Mouse (Mus musculus): ENCODE data around the gene Iqgap2. TPM values are rescaled to one million over a fixed set of nuclear protein-coding genes. Genes with fewer than 3 reads are reported as not detected.

Iqgap2 gene
- total RNA-seq, 2 experiments from 2014 or later = 16.9 to 41.5 TPM

DNA sequence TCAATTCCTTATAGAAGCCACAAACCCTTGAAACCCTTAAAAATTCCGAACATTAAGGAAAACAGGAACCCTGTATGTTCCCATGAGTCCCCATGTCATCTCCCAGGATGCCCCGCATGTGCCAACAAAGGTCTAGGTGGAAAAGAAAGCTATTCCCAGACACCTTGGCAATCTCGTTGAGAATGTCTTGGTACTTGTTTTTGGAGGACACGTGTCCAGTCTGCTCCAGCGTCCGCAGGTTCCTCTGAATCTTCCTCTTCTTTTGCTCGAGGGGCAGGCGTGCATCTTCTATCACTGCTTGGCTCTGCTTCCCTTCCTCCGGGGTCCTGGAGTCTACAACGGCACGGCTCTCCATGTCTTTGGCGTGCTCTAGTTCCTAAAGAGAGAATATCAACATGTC is 256.4 kb downstream of the Iqgap2 start:
- ATAC-seq (replicated peaks; ENCODE audit: low FRiP score, poor library complexity, severe bottlenecking) = no peak

DNA sequence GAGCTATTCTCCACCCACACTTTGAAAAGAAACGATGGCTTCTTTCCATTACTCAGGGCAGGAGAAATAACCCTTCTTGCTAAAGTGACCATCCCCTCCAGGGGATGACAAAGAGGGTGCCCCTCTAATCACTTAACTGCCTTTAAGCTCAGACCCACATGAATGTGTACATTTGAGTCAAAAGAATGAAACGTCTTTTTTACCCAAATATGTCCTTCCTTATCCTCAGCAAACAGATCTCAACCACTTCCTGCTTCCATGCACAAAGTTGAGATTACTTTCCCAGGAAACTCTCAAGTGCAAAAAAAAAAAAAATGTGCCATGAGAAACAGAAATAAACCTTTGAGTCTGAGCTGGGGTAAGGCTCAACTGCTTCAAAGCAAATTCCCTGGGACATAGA is 257.3 kb downstream of the Iqgap2 start:
- no peak for ATAC-seq (replicated peaks; ENCODE audit: low FRiP score, poor library complexity, severe bottlenecking)

GRCm38 (mm10) chr13:95633384-95633783 is 258.3 kb downstream of the Iqgap2 start:
- ATAC-seq (replicated peaks; ENCODE audit: low FRiP score, poor library complexity, severe bottlenecking) = no peak

DNA sequence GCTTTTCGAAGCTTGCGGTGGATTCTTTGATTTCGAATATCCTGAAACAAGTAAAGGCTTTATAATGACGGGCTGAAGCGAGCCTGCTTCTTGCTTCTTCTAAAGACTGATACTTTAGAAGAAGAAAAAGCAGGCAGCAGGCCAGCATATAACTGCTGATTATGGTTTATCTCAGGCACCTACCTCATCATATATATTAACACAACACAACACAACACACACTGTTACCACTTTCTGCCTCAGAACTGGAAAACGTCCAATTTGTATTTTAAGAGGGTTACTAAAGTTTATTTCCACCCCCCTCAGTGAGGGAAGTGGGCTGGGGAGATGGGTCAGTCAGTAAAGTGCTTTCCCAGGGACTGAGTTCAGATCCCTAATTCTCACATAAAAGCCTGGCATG is 259.6 kb downstream of the Iqgap2 start:
- no peak for ATAC-seq (replicated peaks; ENCODE audit: low FRiP score, poor library complexity, severe bottlenecking)

DNA sequence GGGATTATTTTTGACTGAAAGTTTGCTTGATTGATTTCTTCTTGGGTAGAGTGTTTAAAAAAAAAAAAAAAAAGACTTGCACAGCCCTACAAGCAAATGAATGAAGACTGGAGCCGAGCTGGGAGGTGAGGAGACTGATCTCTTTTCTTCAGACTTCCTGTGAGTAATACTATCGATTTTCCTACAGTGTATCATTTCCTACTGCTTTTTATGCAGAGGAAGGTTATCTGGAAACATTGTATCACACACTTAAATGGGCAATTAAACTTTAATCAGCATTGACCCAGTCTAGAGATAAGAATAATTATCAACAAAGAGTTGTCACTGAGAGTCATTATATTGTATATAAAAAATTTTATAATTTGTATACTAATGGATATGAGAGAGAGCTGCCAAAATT is 261.0 kb downstream of the Iqgap2 start:
- no peak for ATAC-seq (replicated peaks; ENCODE audit: low FRiP score, poor library complexity, severe bottlenecking)

GRCm38 (mm10) chr13:95629751-95630150 is 262.0 kb downstream of the Iqgap2 start:
- no peak for ATAC-seq (replicated peaks; ENCODE audit: low FRiP score, poor library complexity, severe bottlenecking)

- no peak for ATAC-seq (replicated peaks; ENCODE audit: low FRiP score, poor library complexity, severe bottlenecking)
Measured at GRCm38 (mm10) chr13:95626696-95627095, 265.0 kb downstream of the Iqgap2 start.

DNA sequence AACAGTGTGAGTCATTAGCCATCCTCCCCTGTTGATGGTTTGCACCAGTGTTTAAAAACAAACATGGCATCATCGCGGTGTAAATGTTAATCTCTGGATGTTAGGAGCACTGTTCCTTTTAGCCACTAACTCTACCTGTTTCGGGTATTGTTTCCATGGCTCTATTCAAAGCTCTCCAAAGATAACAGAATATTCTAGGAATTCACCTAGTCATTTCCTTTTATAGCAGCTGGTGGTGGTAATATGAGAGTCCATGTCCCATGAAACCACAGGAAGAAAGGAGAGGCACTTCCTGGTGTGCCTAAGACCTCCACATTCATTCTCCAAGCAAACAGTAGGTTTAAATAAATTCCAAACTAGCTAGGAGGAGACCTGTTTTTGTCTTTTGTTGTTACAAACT is 268.7 kb downstream of the Iqgap2 start:
- ATAC-seq (replicated peaks; ENCODE audit: low FRiP score, poor library complexity, severe bottlenecking) = no peak

DNA sequence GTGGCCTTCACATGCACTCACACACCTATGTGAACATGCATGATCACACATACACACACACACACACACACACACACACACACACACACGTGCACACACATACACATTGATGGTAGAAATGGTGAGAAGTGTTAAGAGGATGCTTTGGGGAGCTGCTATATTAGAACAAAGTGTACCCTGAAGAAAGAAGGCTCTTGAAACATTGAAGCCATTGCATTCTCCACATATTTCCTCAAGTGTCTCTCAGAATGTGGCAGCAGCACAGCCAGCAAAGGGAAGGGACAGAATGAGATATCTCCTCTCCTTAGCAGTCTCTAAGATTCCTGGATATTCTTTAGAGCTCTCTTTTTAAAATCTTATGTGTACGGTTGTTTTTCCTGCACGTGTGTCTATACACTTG is 270.2 kb downstream of the Iqgap2 start:
- no peak for ATAC-seq (replicated peaks; ENCODE audit: low FRiP score, poor library complexity, severe bottlenecking)

- ATAC-seq (replicated peaks; ENCODE audit: low FRiP score, poor library complexity, severe bottlenecking) = no peak
Measured at GRCm38 (mm10) chr13:95618859-95619258, 272.9 kb downstream of the Iqgap2 start.

DNA sequence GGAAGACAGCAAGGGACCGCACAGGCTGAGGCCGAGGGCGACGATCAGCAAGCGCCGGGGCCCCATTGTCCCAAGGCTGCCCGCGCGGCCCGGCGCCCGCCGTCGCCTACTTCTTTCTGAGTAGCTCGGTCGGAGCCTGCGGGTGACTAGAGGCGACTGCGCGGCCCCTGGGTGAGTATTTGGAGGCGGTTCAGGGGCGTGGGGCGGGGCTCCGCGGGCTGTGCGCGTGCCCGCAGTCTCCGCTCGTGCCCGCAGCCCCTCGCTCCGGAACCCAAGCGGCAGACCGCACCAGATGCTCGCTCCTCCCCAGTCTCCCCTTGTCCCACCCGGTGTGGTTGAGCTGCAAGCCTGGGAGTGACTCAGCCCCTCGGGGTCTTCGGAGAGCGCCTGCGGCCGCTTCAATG is 273.4 kb downstream of the Iqgap2 start, which contains the start of gene F2r:
Gene F2r (minus strand): TSS at position 179 of the 404 bp plus-strand sequence.
- ATAC-seq (replicated peaks; ENCODE audit: low FRiP score, poor library complexity, severe bottlenecking) = peak; percentile 64

DNA sequence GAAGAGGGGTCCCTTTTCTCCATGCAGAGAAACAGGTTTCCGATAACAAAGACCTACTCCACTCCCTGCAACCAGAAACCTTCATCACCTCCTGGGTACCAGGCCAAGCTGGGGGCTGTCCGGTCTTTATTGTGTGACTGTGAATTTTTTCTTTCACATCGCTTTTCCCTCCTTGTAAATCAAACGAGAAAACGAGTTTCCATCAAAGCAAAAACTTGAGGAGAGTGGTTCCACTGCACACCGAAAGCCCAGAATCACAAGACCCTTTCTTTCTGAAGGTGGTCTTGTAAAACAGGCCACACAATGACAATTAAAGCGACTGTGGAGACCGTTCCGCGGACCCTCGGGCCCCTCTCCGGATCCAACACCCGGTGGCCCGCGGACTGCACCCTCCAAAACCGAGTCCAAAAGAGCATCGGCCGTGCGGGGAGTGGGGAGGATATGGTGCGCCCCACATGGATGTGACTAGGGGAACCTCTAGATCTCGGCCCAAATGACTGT is 274.0 kb downstream of the Iqgap2 start:
- ATAC-seq (replicated peaks; ENCODE audit: low FRiP score, poor library complexity, severe bottlenecking) = no peak

DNA sequence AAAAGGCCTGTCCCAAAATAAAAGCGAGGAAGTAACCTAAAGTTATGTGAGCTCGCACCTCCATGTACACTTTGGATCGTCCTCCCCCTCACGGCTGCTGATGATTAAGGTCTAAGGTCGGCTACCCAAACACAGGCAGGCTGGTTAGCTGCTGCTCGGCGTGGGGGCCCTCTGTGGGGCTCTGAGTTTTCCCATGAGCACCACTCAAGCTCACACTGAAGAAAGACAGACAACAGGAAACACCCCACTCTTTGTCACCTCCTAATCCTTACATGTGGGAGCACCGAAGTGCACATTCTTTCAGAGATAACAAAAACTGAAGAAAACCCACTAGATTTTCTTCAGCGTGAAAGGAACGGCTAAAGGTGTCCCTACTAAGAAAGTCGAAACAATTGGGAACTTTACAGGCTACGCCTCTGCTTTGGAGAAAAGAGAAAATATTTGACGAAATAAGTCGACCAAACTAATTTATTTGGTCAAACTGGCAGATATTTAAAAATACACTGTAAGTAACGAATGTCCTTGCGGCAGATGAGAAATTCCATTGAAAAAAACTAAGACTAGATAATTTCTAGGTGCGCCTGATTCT is 274.5 kb downstream of the Iqgap2 start:
- ATAC-seq (replicated peaks; ENCODE audit: low FRiP score, poor library complexity, severe bottlenecking) = no peak

GRCm38 (mm10) chr13:95616512-95616911 is 275.2 kb downstream of the Iqgap2 start:
- ATAC-seq (replicated peaks; ENCODE audit: low FRiP score, poor library complexity, severe bottlenecking) = peak; percentile 55; the same call in 1 of the 2 replicates

GRCm38 (mm10) chr13:95614757-95615156 is 277.0 kb downstream of the Iqgap2 start:
- no peak for ATAC-seq (replicated peaks; ENCODE audit: low FRiP score, poor library complexity, severe bottlenecking)

DNA sequence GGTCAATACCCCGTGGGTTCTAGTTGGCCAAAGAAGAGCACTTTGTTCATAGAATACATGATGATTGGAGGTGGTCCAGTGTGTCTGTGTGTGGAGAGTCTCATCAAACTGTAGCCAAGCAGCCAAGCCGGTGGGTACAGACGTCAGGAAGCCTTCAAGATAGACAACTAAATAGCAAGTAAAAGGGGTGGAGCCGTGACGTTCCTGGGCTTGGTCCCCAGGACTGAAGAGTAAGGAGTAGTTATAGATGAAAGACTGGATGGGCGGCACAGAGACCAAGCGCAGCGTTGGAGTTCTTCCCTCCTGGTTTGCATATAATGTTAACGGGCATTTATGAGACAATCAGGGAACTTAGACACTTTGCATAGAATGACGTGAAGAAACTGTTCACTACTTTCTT is 279.5 kb downstream of the Iqgap2 start:
- ATAC-seq (replicated peaks; ENCODE audit: low FRiP score, poor library complexity, severe bottlenecking) = no peak

GRCm38 (mm10) chr13:95611752-95612151 is 280.0 kb downstream of the Iqgap2 start:
- no peak for ATAC-seq (replicated peaks; ENCODE audit: low FRiP score, poor library complexity, severe bottlenecking)

DNA sequence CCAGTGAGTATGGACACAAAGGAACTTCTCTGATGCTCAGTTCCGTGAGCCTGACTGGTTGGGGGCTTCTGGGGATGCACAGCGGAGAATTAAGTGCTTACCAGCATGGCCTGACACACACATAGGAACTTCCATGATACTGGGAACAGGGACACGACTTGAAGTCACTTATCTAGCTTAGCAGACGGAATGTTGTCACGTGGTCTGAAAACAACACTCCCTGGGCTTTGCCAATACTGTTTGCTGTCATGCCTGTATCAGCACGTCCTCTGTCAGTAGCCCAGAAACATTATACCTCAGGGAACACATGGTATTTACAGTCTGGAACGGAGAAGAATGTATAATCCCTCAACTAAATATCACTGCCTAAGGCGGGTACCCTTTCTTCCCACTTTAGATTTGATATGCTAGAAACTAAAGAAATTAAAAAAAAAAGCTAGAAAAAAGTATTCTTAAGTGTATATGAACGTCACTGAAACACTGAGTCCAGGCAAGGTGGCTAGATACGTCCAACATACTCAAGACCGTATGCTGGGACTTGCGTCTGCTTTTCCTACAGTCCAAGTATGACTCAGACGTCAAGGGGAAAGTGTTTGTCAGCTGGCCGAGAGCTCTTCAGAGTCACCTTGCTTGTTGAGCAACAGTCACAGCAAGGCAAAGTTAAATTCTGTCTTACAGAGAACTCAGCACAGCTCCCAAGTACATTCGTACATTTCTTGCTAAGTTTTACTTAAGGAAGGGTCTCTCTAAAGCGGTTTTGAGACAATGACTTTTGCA is 280.7 kb downstream of the Iqgap2 start:
- ATAC-seq (replicated peaks; ENCODE audit: low FRiP score, poor library complexity, severe bottlenecking) = peak; percentile 60; the same call in 1 of the 2 replicates

GRCm38 (mm10) chr13:95609088-95609420 is 282.7 kb downstream of the Iqgap2 start:
- no peak for ATAC-seq (replicated peaks; ENCODE audit: low FRiP score, poor library complexity, severe bottlenecking)

DNA sequence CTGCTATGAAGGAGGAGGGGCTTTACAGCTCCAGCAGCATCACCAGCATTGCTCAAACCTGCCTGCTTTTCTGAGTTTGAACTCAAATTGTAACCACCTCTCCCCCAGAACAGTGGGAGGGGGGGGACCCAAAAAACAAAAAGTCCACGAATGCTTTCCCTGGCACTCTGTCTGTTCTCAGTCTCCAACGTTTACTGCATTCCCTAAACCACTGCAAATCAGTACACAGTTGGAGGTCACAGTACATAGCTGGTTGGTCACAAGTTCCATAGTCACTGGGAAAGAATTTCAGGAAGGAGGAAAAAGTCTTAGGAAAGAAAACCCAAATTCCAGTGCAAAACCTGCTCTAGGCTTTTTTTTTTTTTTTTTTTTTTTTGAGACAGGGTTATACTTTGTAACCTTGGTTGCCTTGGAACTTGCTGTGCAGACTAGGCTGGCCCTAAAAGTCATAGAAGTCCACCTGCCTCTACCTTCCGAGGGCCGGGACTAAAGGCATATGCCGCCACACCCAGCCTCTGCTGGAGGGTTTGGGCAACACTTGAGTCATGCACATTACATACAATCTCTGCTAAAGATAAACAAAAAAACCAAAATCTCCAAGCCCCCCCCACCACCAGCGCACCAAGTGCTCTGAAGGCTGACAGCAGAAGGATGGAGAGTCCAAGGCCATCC is 283.2 kb downstream of the Iqgap2 start:
- no peak for ATAC-seq (replicated peaks; ENCODE audit: low FRiP score, poor library complexity, severe bottlenecking)

DNA sequence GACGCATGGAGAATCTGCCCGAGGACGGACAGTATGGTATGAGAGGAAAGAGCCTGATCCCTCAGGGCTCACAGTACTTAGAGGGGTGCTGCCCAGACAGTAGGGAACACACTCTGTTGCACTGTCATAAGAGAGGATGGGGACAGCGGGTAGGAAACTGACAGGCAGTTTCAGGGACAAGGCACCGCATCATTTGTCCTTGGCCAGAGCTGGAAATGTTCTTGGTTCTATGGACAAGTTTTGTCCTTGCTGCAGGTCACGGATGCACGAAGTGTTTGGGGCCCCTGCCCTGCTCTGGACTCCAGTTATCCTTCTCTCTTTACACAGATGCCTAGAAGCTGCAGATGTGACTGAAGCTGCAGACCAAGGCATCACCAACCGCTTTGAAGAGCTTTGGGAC is 284.7 kb downstream of the Iqgap2 start:
- ATAC-seq (replicated peaks; ENCODE audit: low FRiP score, poor library complexity, severe bottlenecking) = no peak

Measured in erythroblast, adult 5-6 weeks (primary cell).